Mouse (Mus musculus) intestine, postnatal 0 days (tissue): ENCODE measurements at regions not wholly inside any gene's neighbourhood (a gene's known extent, or its start where the extent isn't known, plus 50 kb on each side); places are given as distances from the start of the nearest gene placed in this dataset.

Experiments
- ATAC-seq: fragments of 200-750 bp; cut with Nextera tagmentation; 2 replicates; pipeline ENCODE4 v1.8.0; 2017; ENCODE audit warnings: mild to moderate bottlenecking, moderate TSS enrichment, moderate library complexity
- H3K27ac ChIP-seq: fragments of 300-500 bp; sonication (generic); 2 replicates; pipeline ENCODE4 v1.5.1; 2014; ENCODE audit warnings: mild to moderate bottlenecking, low read depth, low read length, moderate library complexity
- H3K27me3 ChIP-seq: fragments of 300-500 bp; sonication (generic); replicated peaks from 2 replicates; pipeline ENCODE4 v1.6.1; 2014; ENCODE audit warnings: low read length, mixed read lengths; ENCODE audit not compliant: control insufficient read depth, insufficient read depth
- H3K36me3 ChIP-seq: fragments of 300-500 bp; sonication (generic); 2 replicates; pipeline ENCODE4 v1.6.1; 2014; ENCODE audit warnings: mild to moderate bottlenecking, moderate library complexity; ENCODE audit not compliant: control insufficient read depth, insufficient read depth
- H3K4me1 ChIP-seq: fragments of 300-500 bp; sonication (generic); replicated peaks from 2 replicates; pipeline ENCODE4 v1.6.1; 2014; ENCODE audit warnings: antibody characterized with exemption, low read length, mixed read lengths; ENCODE audit not compliant: control insufficient read depth, insufficient read depth
- H3K4me2 ChIP-seq: fragments of 300-500 bp; sonication (generic); replicated peaks from 2 replicates; pipeline ENCODE4 v1.6.1; 2014; ENCODE audit warnings: low read depth, mild to moderate bottlenecking, moderate library complexity
- H3K4me3 ChIP-seq: fragments of 300-500 bp; sonication (generic); 2 replicates; pipeline ENCODE4 v1.5.1; 2014; ENCODE audit warnings: low read depth, low read length
- H3K9ac ChIP-seq: fragments of 300-500 bp; sonication (generic); 2 replicates; pipeline ENCODE4 v1.6.1; 2014; ENCODE audit warnings: mild to moderate bottlenecking, low read depth, low read length
- H3K9me3 ChIP-seq: fragments of 300-500 bp; sonication (generic); 2 replicates; pipeline ENCODE4 v1.6.1; 2016; ENCODE audit warnings: mixed run types; ENCODE audit not compliant: control insufficient read depth
- CTCF ChIP-seq: sonication (generic); IDR thresholded peaks from 2 replicates; pipeline ENCODE4 v1.5.1; 2016; ENCODE audit warnings: low read depth, mild to moderate bottlenecking, control low read depth, antibody characterized with exemption, moderate library complexity
- WGBS: fragments of 180-500 bp; shearing (Covaris S2); extraction: QIAGEN DNeasy Blood & Tissue Kit; methylation state at CpG from one replicate; pipeline ENCODE4 v1.1.7; 2014; 5-methylcytosine and 5-hydroxymethylcytosine counted together

GRCm38 (mm10) chr9:11062856-11063255 is 158.3 kb upstream of the Cntn5 start:
- H3K4me1 ChIP-seq, result no peaks in the 10 kb centered on the region
- H3K4me3 ChIP-seq, result no peak overlapping the region
- 65% methylated on average over 1 of the region's 1 CpGs for WGBS
- no peak for ATAC-seq
- H3K9me3 ChIP-seq, result no peaks in the 10 kb centered on the region
- no peak for TF ChIP-seq CTCF
- no peaks in the 10 kb centered on the region for H3K36me3 ChIP-seq
- H3K9ac ChIP-seq, result no peak overlapping the region
- H3K27ac ChIP-seq, result no peak overlapping the region
- H3K4me2 ChIP-seq, result no peak overlapping the region
- no peaks in the 10 kb centered on the region for H3K27me3 ChIP-seq
